Mouse (Mus musculus) right cerebral cortex, adult 2 months (tissue): ENCODE data around the gene Spryd3.
"Not testable (repeated sequence)": the region's sequence is repeated elsewhere in the genome, so short reads cannot be mapped to it uniquely, and the experiment has no call there.

Source experiments
- DNase-seq, 2 experiments: peaks; one replicate each; pipeline ENCODE4 v3.0.0; 2021 to 2022; ENCODE audit warnings: low spot score in 2 of 2

Spryd3 gene

DNA sequence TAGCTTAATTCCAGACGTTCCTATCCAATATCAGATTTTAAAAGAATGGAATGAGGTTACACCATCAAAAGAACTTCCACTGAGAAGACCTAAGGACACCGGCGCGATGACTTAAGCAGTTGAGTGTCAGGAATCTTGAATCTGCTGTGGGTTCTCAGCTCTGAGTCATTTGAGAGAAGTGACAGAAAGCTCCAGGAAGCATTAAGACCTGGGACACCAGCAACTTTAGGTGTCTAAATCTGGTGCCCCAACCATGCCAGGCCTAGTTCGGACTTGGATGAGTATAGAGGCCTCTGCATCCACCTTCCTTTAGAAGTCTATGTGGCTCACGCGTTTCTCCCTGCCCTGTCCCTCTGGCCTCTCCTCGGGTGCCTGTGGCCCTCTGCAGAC is 36.3 kb downstream of the Spryd3 start:
- no peak for DNase-seq

GRCm38 (mm10) chr15:102099260-102099659 is 36.8 kb downstream of the Spryd3 start:
- peak in 1 of 2 experiments; percentile 14 for DNase-seq

DNA sequence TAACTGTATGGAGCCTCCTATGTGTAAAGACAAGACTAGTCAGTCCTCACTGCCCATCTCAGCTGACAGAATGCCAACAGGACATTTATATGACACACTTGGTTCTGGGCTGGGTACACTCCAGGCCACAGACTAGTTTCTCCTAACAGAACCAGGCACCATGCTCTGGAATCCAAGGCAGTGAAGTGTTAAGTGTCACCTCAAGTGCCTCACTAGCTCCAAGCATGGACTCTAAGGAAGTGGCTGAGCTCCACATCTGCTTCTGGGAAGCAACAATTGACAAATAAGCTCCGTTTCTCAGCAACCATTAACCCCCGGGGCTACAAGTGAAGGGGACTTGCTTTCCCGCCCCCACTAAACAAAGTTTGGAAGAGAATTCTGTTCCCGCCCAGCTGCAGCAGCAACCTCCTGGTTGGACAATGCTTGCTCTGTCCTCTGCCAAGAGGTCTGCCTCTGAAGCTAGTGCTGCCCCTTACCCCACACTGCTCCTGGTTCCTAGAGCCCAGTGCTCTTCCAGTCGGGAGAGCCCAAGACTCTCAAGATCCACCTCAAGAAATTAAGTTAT is 38.0 kb downstream of the Spryd3 start:
- DNase-seq: peak in 1 of 2 experiments; percentile 2

DNA sequence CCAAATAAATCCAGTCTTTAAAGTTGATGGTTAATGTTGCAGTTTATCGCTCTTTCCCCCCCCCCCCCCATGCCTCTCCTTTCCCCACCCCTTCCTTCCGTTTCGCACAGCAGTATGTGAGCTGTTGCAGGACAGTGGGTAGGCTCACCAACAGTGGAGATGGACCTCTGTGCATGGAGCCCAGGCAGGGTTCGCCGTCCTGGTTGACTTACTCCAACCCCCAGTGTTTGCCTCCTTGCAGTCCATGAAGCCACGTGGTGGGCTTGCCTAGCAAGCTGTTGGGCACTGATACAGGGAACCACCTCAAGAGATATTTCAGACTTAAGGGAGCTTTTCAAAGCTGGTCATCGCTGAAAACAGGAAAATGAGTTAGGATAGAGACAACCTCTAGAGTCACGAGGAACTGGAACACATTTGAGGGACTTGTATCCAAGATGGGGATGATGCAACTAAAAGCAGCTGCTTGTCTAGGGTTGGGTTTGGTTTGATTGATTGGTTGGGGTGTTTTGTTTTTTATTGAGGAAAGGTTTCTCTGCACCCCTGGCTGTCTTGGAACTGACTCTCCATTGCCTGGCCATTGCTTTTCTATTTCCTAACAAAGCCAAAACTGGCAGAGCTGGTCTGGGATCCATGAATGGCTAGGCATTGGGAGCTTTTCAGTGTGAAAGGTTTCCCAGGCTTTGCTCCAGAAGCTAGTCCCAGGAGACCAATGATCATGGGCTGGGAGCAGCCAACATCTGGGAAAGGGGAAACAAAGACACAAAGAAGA is 38.7 kb downstream of the Spryd3 start:
- peak in 1 of 2 experiments; percentile 3 for DNase-seq

DNA sequence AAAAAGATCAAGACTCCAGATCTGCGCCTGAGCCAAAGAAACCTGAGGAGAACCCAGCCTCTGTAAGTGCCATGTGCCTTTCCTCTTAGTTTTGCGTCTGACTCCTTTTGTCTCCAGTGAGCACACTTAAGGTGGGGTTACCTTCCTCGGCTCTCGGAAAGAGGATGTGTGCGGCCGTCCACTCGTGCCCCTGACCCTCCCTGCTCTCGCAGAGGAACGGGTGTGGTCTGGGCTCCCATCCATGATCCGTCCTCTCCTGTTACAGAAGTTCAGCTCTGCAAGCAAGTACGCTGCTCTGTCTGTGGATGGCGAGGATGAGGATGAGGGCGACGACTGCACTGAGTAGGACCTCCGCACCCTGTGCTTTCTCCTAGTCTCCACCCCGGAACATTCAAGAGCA is 41.0 kb downstream of the Spryd3 start:
- DNase-seq: no peak

DNA sequence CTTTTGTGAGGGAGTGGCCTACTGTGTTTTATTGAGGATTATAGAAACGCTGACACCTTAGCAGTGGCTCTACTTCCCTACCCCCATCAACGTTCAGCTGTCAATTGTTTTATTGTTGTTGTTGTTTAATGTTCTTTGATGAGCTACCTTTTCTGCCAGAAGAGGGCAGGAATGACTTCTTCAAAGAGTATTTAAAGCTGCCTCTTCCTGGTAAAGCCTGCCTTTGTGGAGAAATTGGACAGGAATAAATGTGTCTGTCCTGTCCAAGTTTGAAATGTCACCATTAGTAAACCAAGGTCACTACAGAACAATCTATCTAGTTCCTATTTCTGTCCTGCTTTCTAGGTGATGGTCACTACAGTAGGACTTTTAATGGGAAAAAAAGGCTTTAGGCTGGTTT is 41.9 kb downstream of the Spryd3 start:
- DNase-seq: no peak

GRCm38 (mm10) chr15:102092222-102092621 is 43.8 kb downstream of the Spryd3 start:
- no peak for DNase-seq

- no peak for DNase-seq
These were observed 44.3 kb downstream of the Spryd3 start for GRCm38 (mm10) chr15:102091688-102092087.

- no peak for DNase-seq
These were observed 44.9 kb downstream of the Spryd3 start for GRCm38 (mm10) chr15:102091063-102091679.

GRCm38 (mm10) chr15:102089914-102090585 is 46.0 kb downstream of the Spryd3 start:
- DNase-seq: no peak

GRCm38 (mm10) chr15:102083028-102083427 is 53.0 kb downstream of the Spryd3 start:
- DNase-seq: no peak

GRCm38 (mm10) chr15:102082148-102082547 is 53.9 kb downstream of the Spryd3 start:
- no peak for DNase-seq

- no peak for DNase-seq
These were observed 55.6 kb downstream of the Spryd3 start for GRCm38 (mm10) chr15:102080429-102080828.

DNA sequence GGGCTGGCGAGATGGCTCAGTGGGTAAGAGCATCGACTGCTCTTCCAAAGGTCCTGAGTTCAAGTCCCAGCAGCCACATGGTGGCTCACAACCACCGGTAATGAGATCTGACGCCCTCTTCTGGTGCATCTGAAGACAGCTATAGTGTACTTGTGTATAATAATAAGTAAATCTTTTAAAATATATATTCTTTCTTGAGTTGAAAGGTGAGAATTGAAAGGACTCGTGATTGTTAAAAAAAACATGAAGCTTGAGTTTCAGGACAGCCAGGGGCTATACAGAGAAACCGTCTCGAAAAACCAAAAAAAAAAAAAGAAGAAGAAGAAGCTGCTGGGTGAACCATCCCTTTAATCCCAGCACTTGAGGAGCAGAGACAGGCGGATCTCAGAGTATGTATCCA is 56.1 kb downstream of the Spryd3 start:
- DNase-seq: not testable (repeated sequence)

DNA sequence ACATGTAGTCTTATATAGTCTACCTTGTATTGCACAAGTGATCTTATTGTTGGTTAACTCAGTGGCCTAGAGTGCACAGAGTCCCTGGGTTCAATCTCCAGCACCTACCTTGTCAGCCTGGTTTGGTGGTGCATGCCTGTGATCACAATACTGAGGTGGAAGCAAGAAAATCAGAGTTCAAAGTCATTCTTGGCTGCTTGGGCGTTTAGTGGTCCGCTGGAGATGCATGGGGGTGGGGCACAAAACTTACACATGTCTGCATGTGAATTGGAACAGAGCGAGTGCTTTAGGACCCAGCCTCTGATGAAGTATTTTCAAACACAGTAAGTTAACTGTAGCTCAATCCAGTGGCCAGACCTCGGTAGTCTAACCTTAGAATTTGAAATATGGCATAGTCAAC is 56.8 kb downstream of the Spryd3 start:
- DNase-seq: no peak

DNA sequence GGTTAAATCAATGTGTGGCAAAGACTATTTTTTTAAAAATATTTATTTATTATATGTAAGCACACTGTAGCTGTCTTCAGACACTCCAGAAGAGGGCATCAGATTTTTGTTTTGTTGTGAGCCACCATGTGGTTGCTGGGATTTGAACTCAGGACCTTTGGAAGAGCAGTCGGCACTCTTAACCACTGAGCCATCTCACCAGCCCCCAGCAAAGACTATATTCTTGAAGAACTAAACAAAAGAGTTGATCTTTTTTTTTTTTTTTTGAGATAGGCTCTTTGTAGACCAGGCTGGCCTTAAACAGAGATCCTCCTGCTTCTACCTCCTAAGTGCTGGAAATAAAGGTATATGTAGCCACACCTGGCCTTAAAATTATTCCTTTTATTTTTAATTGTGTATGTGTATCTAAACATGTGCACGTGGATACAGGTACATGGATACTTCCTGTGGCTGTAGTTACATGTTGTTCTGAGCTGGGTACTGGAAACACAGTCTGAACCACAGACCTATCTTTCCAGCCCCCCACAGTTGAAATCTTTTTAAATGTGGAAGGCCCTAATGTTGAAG is 58.8 kb downstream of the Spryd3 start:
- no peak for DNase-seq

- DNase-seq: no peak
These were observed 61.0 kb downstream of the Spryd3 start for GRCm38 (mm10) chr15:102074876-102075585.

DNA sequence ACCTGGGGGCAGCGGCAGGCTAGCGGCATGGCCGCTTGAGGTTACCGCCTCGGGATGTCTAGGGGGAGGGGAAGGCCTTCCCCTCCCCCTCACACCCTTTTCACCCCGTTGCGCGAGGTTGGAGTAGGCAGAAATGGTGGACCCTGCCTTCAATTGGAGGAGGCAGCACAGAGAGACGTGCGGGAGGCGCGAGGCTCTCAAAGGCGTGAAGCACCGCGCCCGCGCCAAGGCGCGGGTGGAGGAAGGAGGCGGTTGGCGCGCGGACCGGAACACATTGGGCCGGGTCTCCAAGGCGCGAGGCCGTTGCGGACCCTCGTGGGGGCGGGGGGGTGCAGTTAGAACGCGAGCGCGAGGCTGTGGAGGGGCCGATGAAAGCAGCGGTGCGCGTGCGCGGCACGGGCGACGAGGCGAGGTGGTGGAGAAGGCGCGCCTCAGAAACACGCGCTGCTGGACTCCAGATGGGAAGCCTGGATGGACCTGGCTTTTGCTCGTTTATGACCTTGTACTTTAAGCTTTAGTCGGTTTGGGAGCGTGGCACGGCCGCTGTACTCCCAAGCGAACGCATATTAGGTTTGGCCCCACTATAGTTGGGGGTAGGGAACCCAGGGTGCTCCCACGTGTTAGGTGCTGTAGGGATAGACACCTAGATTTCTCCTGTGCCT is 61.8 kb downstream of the Spryd3 start:
- peak; percentile 57 to 59 for DNase-seq

DNA sequence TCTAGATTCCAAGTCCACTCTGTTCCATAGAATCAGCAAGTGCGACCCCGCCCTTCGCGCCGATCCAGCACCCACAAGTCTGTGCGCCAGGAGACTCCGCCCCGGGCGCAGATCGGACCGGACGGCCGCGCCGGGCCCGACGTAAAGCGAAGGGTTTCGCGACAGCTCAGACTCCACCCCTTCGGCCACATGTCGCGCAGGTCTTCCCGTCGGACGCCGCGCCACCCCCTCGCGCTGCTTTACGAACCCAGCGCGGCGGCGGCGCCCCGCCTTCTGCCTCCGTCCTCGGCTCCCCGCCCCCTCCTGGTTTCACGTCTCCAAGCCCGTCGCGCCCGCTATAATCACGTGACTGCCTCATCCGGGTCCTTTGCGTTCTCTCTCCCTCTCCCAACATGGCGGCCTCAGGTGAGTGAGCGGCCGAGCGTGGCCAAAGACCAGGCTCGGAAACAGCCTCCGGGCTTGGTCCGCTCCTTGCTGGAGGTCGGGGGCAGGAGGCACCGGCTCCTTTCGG is 62.4 kb downstream of the Spryd3 start, which contains the start of gene Eif4b:
Gene Eif4b, plus strand, starts transcription at position 215 of the 511 bp plus-strand sequence.
- peak; percentile 99 for DNase-seq

- no peak for DNase-seq
These were observed 63.0 kb downstream of the Spryd3 start for GRCm38 (mm10) chr15:102072963-102073558.
